Mouse (Mus musculus) hindbrain, embryonic 12.5 days (tissue): ENCODE data around the gene Tm9sf4. TPM values are rescaled to one million over a fixed set of nuclear protein-coding genes. Genes with fewer than 3 reads are reported as not detected.
A peak's percentile ranks its signal among the peaks of the same experiment; 100 is the strongest.

Experiments
- ATAC-seq: fragments of 200-750 bp; cut with Nextera tagmentation; 2 replicates; pipeline ENCODE4 v1.8.0; 2017; ENCODE audit warnings: moderate TSS enrichment; ENCODE audit not compliant: low FRiP score
- H3K27ac ChIP-seq: fragments of 300-500 bp; sonication (generic); 2 replicates; pipeline ENCODE4 v1.5.1; 2016; ENCODE audit warnings: mild to moderate bottlenecking
- H3K27me3 ChIP-seq: fragments of 300-500 bp; sonication (generic); 2 replicates; pipeline ENCODE4 v1.6.1; 2016; ENCODE audit warnings: mild to moderate bottlenecking
- H3K36me3 ChIP-seq: fragments of 300-500 bp; sonication (generic); 2 replicates; pipeline ENCODE4 v1.6.1; 2016; ENCODE audit warnings: mild to moderate bottlenecking
- H3K4me1 ChIP-seq: fragments of 300-500 bp; sonication (generic); 2 replicates; pipeline ENCODE4 v1.6.1; 2016
- H3K4me2 ChIP-seq: fragments of 300-500 bp; sonication (generic); replicated peaks from 2 replicates; pipeline ENCODE4 v1.6.1; 2016; ENCODE audit warnings: mild to moderate bottlenecking
- H3K4me3 ChIP-seq: fragments of 300-500 bp; sonication (generic); 2 replicates; pipeline ENCODE4 v1.5.1; 2016; ENCODE audit warnings: mild to moderate bottlenecking
- H3K9ac ChIP-seq: fragments of 300-500 bp; sonication (generic); 2 replicates; pipeline ENCODE4 v1.6.1; 2016; ENCODE audit warnings: mild to moderate bottlenecking, moderate library complexity
- H3K9me3 ChIP-seq: fragments of 300-500 bp; sonication (generic); replicated peaks from 2 replicates; pipeline ENCODE4 v1.6.1; 2016; ENCODE audit warnings: mild to moderate bottlenecking
- WGBS: fragments of 180-500 bp; shearing (Covaris S2); methylation state at CpG from one replicate; pipeline ENCODE4 v1.1.7; 2016; 5-methylcytosine and 5-hydroxymethylcytosine counted together
- polyA plus RNA-seq: library from polyadenylated mRNA; unstranded; fragments of >200 nt; fragmentation: Nextera tagmentation; extraction: Ambion mirVana; gene quantifications from 2 replicates; pipeline ENCODE4 v1.2.1, GENCODE M21; 2016

Gene Tm9sf4
- polyA plus RNA-seq, 1 experiment from 2014 or later = 84.7 TPM

DNA sequence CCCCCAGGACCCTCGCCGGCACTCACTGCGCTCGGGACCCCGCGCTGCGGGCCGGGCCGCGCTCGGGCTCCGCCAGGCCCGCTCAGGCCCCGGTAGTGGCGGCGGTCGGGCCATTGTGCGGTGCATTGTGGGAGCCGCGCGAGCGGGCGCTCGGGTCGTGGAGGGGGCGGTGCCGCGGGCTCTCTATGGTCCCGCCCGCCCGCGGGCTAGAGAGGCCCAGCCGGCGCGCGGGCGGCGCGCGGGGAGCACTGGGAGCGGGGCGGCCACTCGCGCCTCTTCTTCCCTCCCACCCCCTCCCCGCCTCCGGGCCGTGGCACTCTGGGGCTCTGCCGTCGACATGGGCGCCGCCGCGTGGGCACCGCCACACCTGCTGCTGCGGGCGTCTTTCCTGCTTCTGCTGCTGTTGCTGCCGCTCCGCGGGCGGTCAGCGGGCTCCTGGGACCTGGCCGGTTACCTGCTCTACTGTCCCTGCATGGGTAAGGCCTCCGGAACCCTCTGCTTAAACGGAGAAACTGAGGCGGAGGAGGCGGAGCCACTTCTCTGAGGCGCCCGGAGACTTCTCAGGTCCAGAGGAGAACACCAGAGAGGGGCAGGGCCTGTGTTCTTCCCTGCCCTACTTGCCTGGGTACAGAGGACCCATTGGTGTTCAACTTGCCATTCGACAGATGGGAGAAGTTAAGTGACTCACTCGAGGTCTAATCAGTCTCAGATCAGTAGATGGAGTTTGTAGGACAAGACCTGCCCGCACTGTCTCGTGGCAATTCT, 80.3 kb downstream of the Tm9sf4 start, which contains the start of the genes Plagl2 and Pofut1:
Gene Plagl2 (minus strand): TSS at position 177 of the 765 bp plus-strand sequence.
Gene Pofut1 (plus strand): TSS at position 284 of the 765 bp plus-strand sequence.
- Histone ChIP-seq H3K4me3 (peak within 1 kb of the TSS; percentile 87), H3K36me3 (peaks cover 9% of the 10 kb centered on the region), H3K27ac (peak within 1 kb of the TSS; percentile 92), H3K27me3 (no peaks in the 10 kb centered on the region), H3K9ac (peak within 1 kb of the TSS; percentile 97), H3K4me1 (peaks cover 37% of the 10 kb centered on the region), H3K4me2 (peak within 1 kb of the TSS; percentile 98), H3K9me3 (no peaks in the 10 kb centered on the region)
- peak; percentile 98 for ATAC-seq
- under 1% methylated on average over 58 of the region's 72 CpGs for WGBS

- Histone ChIP-seq H3K4me1 (peaks cover 37% of the 10 kb centered on the region), H3K4me3 (peak overlapping the region; percentile 87), H3K27ac (0 out of 2 replicates have a peak overlapping the region, but pooled peaks have one; percentile 92), H3K27me3 (no peaks in the 10 kb centered on the region), H3K9ac (peak overlapping the region; percentile 97), H3K4me2 (peak overlapping the region; percentile 98), H3K9me3 (no peaks in the 10 kb centered on the region), H3K36me3 (peaks cover 7% of the 10 kb centered on the region; the same call in 1 of the 2 replicates)
- WGBS = 69% methylated on average over 6 of the region's 6 CpGs
- ATAC-seq = no peak
Observed at GRCm38 (mm10) chr2:153242156-153242555, 81.1 kb downstream of the Tm9sf4 start.

DNA sequence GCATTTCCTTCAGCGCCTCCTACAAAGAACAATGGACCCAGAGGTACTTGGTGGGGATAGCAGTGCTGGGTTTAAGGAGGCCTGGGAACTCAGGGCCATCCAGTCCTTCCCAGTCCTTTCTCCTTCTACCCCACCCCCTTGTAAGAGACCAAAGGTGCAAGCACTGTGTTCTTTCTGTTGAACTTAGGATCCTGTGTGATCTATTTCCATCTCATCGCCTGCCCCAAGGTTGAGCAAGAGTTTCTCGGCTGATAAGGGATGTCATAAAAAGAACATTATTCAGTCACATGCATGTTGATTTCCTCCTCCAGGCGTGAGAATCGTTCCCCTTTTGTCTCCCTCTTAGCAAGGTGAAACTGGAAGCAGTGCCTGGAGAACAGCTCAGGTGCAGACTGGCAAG, 88.6 kb downstream of the Tm9sf4 start:
- Histone ChIP-seq H3K36me3 (peaks cover 47% of the 10 kb centered on the region), H3K9me3 (no peaks in the 10 kb centered on the region), H3K9ac (no peak overlapping the region)

DNA sequence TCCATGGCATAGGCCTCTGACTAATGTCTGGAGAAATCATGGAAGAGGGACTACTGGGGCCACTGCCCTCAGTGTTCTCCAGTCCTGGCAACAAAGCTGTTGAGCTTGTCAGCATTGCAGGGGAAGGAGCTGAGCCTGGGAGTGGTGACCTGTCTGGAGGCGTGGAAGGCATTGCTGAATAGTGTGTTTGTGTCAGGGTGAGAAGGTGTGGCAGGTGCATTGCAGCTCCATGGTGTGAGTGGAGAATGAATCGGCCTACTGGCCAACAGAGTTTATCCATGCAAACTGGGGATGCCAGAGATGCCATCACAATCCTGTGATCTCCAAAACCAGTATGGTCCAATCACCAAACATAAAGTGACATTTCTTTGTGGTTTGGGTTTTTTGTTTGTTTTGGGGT, 95.5 kb downstream of the Tm9sf4 start:
- WGBS = 81% methylated on average over 2 of the region's 2 CpGs
- ATAC-seq = no peak
- no peaks in the 10 kb centered on the region for H3K27me3 ChIP-seq

More for the DNA sequence above, 88.6 kb downstream of the Tm9sf4 start:
- Histone ChIP-seq H3K4me3 (no peak overlapping the region), H3K27me3 (no peaks in the 10 kb centered on the region), H3K4me2 (no peak overlapping the region), H3K4me1 (no peaks in the 10 kb centered on the region), H3K27ac (no peak overlapping the region)
- no peak for ATAC-seq
- 94% methylated on average over 5 of the region's 5 CpGs for WGBS

DNA sequence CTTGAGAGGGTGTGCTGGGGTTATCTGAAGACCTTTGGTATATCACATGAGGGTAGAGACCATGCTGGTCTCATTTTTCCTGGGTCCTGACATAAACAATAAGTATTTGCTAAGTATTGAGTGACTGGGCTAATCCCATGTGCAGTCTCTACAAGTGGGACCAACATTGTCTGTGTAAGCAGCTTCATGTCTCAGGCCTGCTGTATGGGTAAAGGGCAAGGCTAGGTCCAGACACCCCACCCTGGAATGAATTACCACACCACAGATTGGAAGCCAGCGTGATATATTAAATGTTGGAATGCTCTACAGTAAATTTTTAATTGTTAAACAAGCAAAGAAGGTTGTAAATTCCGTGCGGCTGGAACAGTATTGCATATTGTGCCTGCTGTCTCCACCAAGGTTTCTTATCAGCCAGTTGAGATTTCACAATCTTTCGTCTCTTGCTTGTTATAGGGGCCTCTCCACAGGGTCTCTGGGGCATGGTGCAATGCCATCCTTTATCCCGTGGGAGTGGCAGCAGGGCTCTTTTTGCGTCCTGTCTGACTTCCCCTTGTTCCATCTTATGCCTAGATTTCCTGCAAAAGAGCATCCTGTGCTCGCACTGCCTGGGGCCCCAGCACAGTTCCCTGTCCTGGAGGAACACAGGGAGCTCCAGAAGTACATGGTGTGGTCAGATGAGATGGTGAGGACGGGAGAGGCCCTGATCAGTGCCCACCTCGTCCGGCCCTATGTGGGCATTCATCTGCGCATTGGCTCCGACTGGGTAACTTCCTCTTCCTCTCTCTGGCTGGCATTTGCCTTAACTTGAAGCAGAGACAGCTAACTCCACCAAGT, 98.1 kb downstream of the Tm9sf4 start:
- H3K4me2 ChIP-seq = no peak overlapping the region
- no peak for ATAC-seq
- H3K9me3 ChIP-seq = no peaks in the 10 kb centered on the region
- 87% methylated on average over 12 of the region's 12 CpGs for WGBS
- H3K27me3 ChIP-seq = no peaks in the 10 kb centered on the region
- no peak overlapping the region for H3K27ac ChIP-seq
- H3K36me3 ChIP-seq = peaks cover 39% of the 10 kb centered on the region
- no peaks in the 10 kb centered on the region for H3K4me1 ChIP-seq
- no peak overlapping the region for H3K9ac ChIP-seq
- no peak overlapping the region for H3K4me3 ChIP-seq

More for the DNA sequence above, 95.5 kb downstream of the Tm9sf4 start:
- H3K9me3 ChIP-seq = no peaks in the 10 kb centered on the region
- no peak overlapping the region for H3K4me3 ChIP-seq
- H3K4me2 ChIP-seq = no peak overlapping the region
- no peak overlapping the region for H3K27ac ChIP-seq
- H3K4me1 ChIP-seq = no peaks in the 10 kb centered on the region
- H3K36me3 ChIP-seq = peaks cover 30% of the 10 kb centered on the region
- H3K9ac ChIP-seq = no peak overlapping the region

Other genes with a start within 250 kb of the Tm9sf4 start
- 0.10 TPM in 1 of 2 replicates, not detected in the other for gene Mylk2, start 250.0 kb upstream of the Tm9sf4 start, polyA plus RNA-seq
- 1.3 and 2.5 TPM in 2 replicates for gene Foxs1, start 228.1 kb upstream of the Tm9sf4 start, polyA plus RNA-seq
- 2.8 and 2.9 TPM in 2 replicates for gene Dusp15, start 209.6 kb upstream of the Tm9sf4 start, polyA plus RNA-seq
- 2.4 and 3.9 TPM in 2 replicates for gene Ttll9, start 198.8 kb upstream of the Tm9sf4 start, polyA plus RNA-seq
- 127 and 131 TPM in 2 replicates for gene Pdrg1, start 145.9 kb upstream of the Tm9sf4 start, polyA plus RNA-seq
- gene Xkr7, start 129.5 kb upstream of the Tm9sf4 start, polyA plus RNA-seq = 1.7 and 2.0 TPM in 2 replicates
- gene Ccm2l, start 95.3 kb upstream of the Tm9sf4 start, polyA plus RNA-seq = 2.8 and 3.3 TPM in 2 replicates
- gene Hck, start 52.8 kb upstream of the Tm9sf4 start, polyA plus RNA-seq = 2.9 and 3.5 TPM in 2 replicates
- 13.7 and 14.9 TPM in 2 replicates for gene Tspyl3, start 64.1 kb downstream of the Tm9sf4 start, polyA plus RNA-seq
- gene Plagl2, start 80.1 kb downstream of the Tm9sf4 start, polyA plus RNA-seq = 15.5 and 19.0 TPM in 2 replicates
- 5.4 and 5.6 TPM in 2 replicates for gene Pofut1, start 80.2 kb downstream of the Tm9sf4 start, polyA plus RNA-seq
- 12.3 and 12.7 TPM in 2 replicates for gene Kif3b, start 130.1 kb downstream of the Tm9sf4 start, polyA plus RNA-seq
- 19.1 and 23.7 TPM in 2 replicates for gene Asxl1, start 184.5 kb downstream of the Tm9sf4 start, polyA plus RNA-seq